Mouse (Mus musculus) E14TG2a.4 (cell line): ENCODE results near the gene Pnma5.

ENCODE experiments used
- H3K27me3 ChIP-seq: 2 replicates; pipeline ENCODE4 v1.6.1; 2014; ENCODE audit warnings: low read length, control low read depth; ENCODE audit not compliant: insufficient read depth
- H3K36me3 ChIP-seq: 2 replicates; pipeline ENCODE4 v1.6.1; 2014; ENCODE audit warnings: low read length, control low read depth; ENCODE audit not compliant: insufficient read depth
- H3K4me1 ChIP-seq: replicated peaks from 2 replicates; pipeline ENCODE4 v1.6.1; 2014; ENCODE audit warnings: low read depth, low read length, control low read depth
- H3K4me3 ChIP-seq: replicated peaks from 2 replicates; pipeline ENCODE4 v1.5.1; 2014; ENCODE audit warnings: mild to moderate bottlenecking, low read length
- H3K9me3 ChIP-seq: 2 replicates; pipeline ENCODE4 v1.6.1; 2014; ENCODE audit warnings: low read length, control low read depth
- CTCF ChIP-seq: conservative IDR thresholded peaks from 2 replicates; pipeline ENCODE4 v1.5.1; 2014; ENCODE audit warnings: low read length
- NANOG ChIP-seq: IDR thresholded peaks from 2 replicates; pipeline ENCODE4 v1.6.1; 2014; ENCODE audit warnings: borderline replicate concordance, low read length, mixed read lengths
- POU5F1 ChIP-seq: IDR thresholded peaks from 2 replicates; pipeline ENCODE4 v1.6.1; 2014; ENCODE audit warnings: low read length, borderline replicate concordance

Gene Pnma5

DNA sequence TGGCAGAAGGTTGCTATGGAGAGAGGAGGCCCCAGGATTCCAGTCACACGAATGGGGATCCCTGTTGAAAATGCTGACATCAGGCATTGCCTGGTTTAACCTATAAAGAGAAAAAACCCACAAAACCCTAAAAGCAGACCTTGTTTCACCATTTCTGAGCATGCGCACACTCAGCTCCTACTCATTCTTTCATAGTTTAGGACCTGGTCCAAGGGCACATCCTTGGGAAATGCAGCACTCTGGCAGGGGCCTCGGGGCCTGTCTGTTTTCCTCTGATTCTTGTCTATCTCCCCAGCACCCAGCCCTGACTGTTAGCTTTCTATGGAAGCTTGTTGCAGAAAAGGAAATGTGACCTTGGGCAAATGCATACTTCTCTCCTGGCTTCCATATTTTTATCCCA is 46.3 kb downstream of the Pnma5 start:
- H3K36me3 ChIP-seq = no peaks in the 10 kb centered on the region
- no peaks in the 10 kb centered on the region for H3K9me3 ChIP-seq
- peaks cover 15% of the 10 kb centered on the region for H3K27me3 ChIP-seq
- no peaks in the 10 kb centered on the region; the same call in 1 of the 2 replicates for H3K4me1 ChIP-seq
- H3K4me3 ChIP-seq = no peak overlapping the region
- TF ChIP-seq CTCF (no peak), NANOG (no peak), POU5F1 (no peak)

DNA sequence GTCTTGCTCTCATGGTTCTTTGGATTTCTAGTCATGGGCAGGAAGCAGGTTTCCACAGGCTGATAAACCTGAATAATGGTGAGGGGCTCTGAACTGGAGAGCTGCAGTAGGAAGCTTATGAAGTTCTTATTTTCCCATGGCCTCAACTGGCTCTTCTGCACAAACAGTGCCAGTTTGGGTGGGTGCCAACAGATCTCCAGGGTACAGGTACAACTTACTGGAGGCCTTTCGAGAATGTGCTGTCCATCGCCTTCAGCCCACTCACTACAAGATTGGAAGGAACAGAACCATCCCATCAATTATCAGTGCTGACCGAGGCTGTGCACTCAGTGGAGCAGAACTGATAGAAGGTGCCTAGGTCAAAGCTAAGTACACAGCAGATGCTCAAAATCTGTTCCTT is 48.5 kb downstream of the Pnma5 start:
- TF ChIP-seq POU5F1 (no peak), CTCF (no peak), NANOG (no peak)
- Histone ChIP-seq H3K27me3 (peaks cover 33% of the 10 kb centered on the region), H3K4me1 (no peaks in the 10 kb centered on the region; the same call in 1 of the 2 replicates), H3K4me3 (no peak overlapping the region), H3K36me3 (no peaks in the 10 kb centered on the region), H3K9me3 (no peaks in the 10 kb centered on the region)

GRCm38 (mm10) chrX:72987520-72987905 is 49.4 kb downstream of the Pnma5 start:
- H3K9me3 ChIP-seq = no peaks in the 10 kb centered on the region
- TF ChIP-seq POU5F1 = no peak
- no peak for TF ChIP-seq CTCF
- no peak for TF ChIP-seq NANOG
- H3K4me3 ChIP-seq = peak overlapping the region; percentile 75
- no peaks in the 10 kb centered on the region; the same call in 1 of the 2 replicates for H3K4me1 ChIP-seq
- peaks cover 33% of the 10 kb centered on the region for H3K27me3 ChIP-seq
- H3K36me3 ChIP-seq = no peaks in the 10 kb centered on the region

DNA sequence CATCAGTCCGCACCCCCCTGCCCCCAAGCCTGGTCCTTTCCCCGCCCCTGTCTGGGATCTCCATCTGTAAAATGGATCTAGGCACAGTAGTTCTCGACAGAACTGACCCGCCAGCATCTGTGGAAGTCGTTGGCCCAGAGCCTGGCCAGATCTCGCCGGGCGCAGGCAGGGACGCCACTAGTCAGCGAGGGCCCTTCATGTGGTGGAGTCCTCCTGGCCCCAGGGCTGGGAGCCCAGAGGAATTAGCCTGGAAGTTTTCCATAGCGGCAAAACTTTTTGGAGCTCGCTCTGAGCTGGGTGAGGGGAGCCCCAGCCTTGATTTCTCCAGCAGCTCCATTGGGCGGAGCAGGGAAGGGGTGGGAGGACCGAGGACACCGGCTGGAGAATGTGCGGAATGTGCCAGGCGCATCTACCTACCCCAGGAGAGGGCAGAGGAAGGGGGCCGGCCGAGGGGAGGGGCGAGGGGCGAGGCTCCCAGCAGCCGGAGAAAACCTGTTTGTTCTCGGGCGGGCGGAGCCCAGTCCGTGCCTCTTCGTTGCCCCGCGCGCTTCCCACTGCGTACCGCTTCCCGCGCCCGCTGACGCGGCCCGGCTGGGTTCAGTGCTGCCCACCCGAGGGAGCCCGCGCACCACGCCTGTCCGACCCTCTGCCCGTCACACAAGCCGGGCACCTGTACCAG is 49.9 kb downstream of the Pnma5 start, which contains the start of gene Zfp185:
Gene Zfp185, plus strand, starts transcription at position 499 of the 679 bp plus-strand sequence.
- H3K27me3 ChIP-seq = peaks cover 33% of the 10 kb centered on the region
- H3K9me3 ChIP-seq = no peaks in the 10 kb centered on the region
- H3K36me3 ChIP-seq = no peaks in the 10 kb centered on the region
- TF ChIP-seq CTCF = no peak
- peak within 1 kb of the TSS; percentile 75 for H3K4me3 ChIP-seq
- H3K4me1 ChIP-seq = no peaks in the 10 kb centered on the region; the same call in 1 of the 2 replicates

GRCm38 (mm10) chrX:72985607-72986006 is 51.3 kb downstream of the Pnma5 start:
- Histone ChIP-seq H3K4me1 (no peaks in the 10 kb centered on the region; the same call in 1 of the 2 replicates), H3K27me3 (peaks cover 33% of the 10 kb centered on the region), H3K36me3 (no peaks in the 10 kb centered on the region), H3K9me3 (no peaks in the 10 kb centered on the region), H3K4me3 (no peak overlapping the region)
- TF ChIP-seq NANOG = no peak
- no peak for TF ChIP-seq POU5F1
- TF ChIP-seq CTCF = no peak
